Mouse (Mus musculus): ENCODE measurements around the gene Nucb2. TPM values are rescaled to one million over a fixed set of nuclear protein-coding genes. Genes with fewer than 3 reads are reported as not detected.

Gene Nucb2
- polyA plus RNA-seq, 1 experiment from 2014 or later: 32.7 TPM

GRCm38 (mm10) chr7:116556834-116557233 lies 52.7 kb downstream of the Nucb2 start:
- Histone ChIP-seq H3K9ac (replicated peaks; ENCODE audit: low read depth, low read length) (no peak overlapping the region), H3K27ac (ENCODE audit: low read depth, low read length) (no peak overlapping the region), H3K27me3 (ENCODE audit: control insufficient read depth, insufficient read depth, low read length) (no peaks in the 10 kb centered on the region), H3K4me1 (ENCODE audit: control insufficient read depth, insufficient read depth, low read length) (no peaks in the 10 kb centered on the region), H3K9me3 (ENCODE audit: control insufficient read depth, low read length) (no peaks in the 10 kb centered on the region), H3K4me3 (ENCODE audit: low read depth, low read length) (no peak overlapping the region), H3K4me2 (ENCODE audit: low read depth, low read length) (no peak overlapping the region), H3K36me3 (ENCODE audit: control insufficient read depth, insufficient read depth, low read length) (no peaks in the 10 kb centered on the region)
- no peak for ATAC-seq (ENCODE audit: low read depth)

DNA sequence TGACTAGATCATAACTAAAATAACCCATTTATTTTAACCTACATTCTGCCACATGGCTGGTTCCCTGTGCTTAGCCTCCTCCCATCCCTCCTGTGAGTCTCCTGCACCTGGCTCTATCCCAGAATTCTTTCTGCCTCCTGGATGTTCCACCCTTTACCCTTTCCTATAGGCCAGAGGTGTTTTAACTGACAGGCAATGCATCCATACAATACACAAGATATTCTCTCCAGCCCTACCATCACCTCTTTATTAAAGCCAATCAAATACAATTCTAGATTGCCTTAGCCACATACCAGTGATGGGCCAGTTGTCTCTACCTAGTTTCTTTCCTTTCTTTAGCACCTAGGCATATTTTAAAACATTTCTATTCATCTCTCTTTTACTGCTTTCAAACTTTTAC lies 70.4 kb downstream of the Nucb2 start:
- Histone ChIP-seq H3K4me3 (ENCODE audit: low read depth, low read length) (no peak overlapping the region), H3K27ac (ENCODE audit: low read depth, low read length) (no peak overlapping the region), H3K27me3 (ENCODE audit: control insufficient read depth, insufficient read depth, low read length) (no peaks in the 10 kb centered on the region), H3K9ac (replicated peaks; ENCODE audit: low read depth, low read length) (no peak overlapping the region), H3K4me2 (ENCODE audit: low read depth, low read length) (no peak overlapping the region), H3K4me1 (ENCODE audit: control insufficient read depth, insufficient read depth, low read length) (no peaks in the 10 kb centered on the region), H3K9me3 (ENCODE audit: control insufficient read depth, low read length) (no peaks in the 10 kb centered on the region), H3K36me3 (ENCODE audit: control insufficient read depth, insufficient read depth, low read length) (no peaks in the 10 kb centered on the region)
- no peak for ATAC-seq (ENCODE audit: low read depth)

Other genes with a start within 250 kb of the Nucb2 start
- 4.5 and 6.1 TPM in 2 replicates for gene Plekha7, start 196.0 kb upstream of the Nucb2 start, polyA plus RNA-seq (2014; fragmentation: Nextera tagmentation; extraction: Ambion mirVana)
- gene Rps13, start 170.2 kb upstream of the Nucb2 start, polyA plus RNA-seq (2014; fragmentation: Nextera tagmentation; extraction: Ambion mirVana): 549 and 565 TPM in 2 replicates
- 20.5 and 22.4 TPM in 2 replicates for gene Pik3c2a, start 60.9 kb upstream of the Nucb2 start, polyA plus RNA-seq (2014; fragmentation: Nextera tagmentation; extraction: Ambion mirVana)

Data from neural tube, embryonic 14.5 days (tissue).